Mouse (Mus musculus): Measurements from ENCODE around the gene 1110059G10Rik. TPM values are rescaled to one million over a fixed set of nuclear protein-coding genes. Genes with fewer than 3 reads are reported as not detected.

Gene 1110059G10Rik
- 32.1 and 33.9 TPM in 2 replicates for polyA plus RNA-seq (2015; fragmentation: Nextera tagmentation; extraction: Ambion mirVana)

DNA sequence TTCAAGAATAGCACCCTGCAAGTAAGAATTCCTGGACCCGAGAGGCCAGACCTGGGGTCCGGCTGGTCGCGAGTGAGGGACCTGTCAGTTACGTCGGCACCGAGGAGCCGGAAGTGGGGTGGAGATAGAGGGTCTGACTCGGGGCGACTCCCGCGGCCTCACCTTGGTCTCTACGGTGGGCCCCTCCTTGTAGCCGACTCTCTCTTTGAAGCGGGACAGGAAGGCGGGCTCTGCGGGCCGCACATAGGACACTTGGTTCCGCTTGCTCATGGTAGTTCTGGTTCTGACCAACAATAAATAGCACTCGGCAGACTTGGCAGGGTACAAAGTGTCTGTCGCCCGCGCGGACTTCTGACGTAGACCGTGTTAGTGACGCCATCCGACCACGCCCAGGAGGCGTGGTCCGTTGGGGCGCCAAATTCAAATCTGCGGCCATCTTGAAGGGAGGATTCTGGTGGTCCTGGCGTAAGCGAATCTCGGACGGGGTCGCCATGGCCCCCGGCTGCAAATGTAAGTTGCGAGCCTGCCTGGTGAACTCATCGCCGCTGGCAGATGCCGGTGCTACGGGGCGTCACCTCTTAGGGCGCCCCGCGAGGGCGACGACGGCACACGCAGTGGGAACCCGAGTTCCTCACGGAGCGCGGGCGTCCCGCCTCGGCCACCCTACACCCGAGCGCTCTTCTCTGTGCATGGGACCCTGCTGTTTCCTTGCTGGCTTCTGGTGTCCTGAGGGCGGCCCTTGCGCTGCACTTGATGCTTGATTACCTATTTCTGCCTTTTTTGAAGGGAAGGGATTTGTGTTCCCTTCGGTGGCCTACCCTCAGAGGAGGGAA lies at the start of gene 1110059G10Rik, which contains the start of gene Kif15:
Gene 1110059G10Rik, minus strand, starts transcription at position 358 of the 833 bp plus-strand sequence.
Gene Kif15, plus strand, starts transcription at position 404 of the 833 bp plus-strand sequence.
- peak within 1 kb of the TSS; percentile 79 for H3K4me3 ChIP-seq
- no peaks in the 10 kb centered on the region for H3K9me3 ChIP-seq
- peaks cover 15% of the 10 kb centered on the region for H3K4me1 ChIP-seq (replicated peaks)
- H3K36me3 ChIP-seq = peaks cover 14% of the 10 kb centered on the region
- H3K27me3 ChIP-seq = no peaks in the 10 kb centered on the region
- peak within 1 kb of the TSS; percentile 78 for H3K27ac ChIP-seq (replicated peaks)
- WGBS = under 1% methylated on average over 64 of the region's 64 CpGs
- peak within 1 kb of the TSS; percentile 84 for H3K9ac ChIP-seq
- peak within 1 kb of the TSS; percentile 88 for H3K4me2 ChIP-seq
- peak; percentile 97 for ATAC-seq (ENCODE audit: low read depth)

DNA sequence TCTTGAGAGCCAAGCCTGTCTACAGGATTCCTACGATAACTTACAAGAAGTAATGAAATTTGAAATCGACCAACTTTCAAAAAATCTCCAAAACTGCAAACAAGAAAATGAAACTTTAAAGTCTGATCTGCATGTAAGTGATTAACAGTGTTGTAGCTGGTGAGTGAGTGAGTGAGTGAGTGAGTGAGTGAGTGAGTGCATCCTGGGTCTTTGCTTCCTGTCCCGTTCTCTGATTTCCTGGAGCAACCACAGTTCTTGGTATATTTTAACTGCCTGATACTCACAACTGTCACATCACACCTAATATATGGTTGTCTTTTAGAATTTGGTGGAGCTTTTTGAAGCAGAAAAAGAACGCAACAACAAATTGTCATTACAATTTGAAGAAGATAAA lies 48.4 kb upstream of the 1110059G10Rik start:
- Histone ChIP-seq H3K4me1 (replicated peaks) (no peaks in the 10 kb centered on the region), H3K4me3 (no peak overlapping the region)

DNA sequence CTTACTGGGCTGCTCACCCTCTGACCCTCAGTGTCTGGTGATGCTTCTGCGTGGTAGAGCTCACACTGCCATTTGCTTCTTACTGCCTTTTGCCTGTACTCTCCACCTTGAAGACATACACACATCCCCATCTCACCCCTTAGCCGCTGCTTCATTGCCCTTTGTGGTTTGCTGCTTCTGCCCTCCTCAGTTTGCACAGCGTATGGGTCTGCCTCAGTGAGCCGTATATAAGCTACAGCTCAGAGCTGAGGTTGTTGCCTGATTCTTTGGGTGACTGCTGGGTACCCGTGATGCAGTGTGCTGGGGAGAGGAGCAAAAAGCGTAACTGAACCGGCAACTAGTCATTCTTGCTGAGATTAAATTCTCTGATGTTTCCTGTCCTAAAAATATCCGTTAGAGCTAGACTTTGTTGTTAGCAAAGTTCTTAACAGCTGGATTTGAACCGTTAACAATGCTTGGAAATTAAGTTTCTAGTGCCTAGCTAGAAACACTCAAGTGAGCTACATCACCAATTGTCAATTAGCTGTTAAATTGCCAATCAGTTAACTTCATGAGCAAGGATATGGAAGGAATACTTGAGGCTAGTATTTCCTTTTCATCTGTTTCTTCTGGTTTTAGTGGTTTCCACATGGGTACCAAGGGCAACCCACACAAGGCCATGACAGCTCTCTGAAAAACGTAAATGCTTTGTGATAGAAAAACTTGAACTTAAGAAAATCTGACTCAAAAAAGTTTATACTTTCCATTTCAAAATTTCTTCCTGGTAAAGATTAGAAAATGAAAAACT lies 47.8 kb upstream of the 1110059G10Rik start:
- H3K4me2 ChIP-seq = no peak overlapping the region
- H3K9ac ChIP-seq = no peak overlapping the region
- H3K27me3 ChIP-seq = no peaks in the 10 kb centered on the region
- no peak for ATAC-seq (ENCODE audit: low read depth)
- peaks cover 21% of the 10 kb centered on the region for H3K36me3 ChIP-seq
- H3K9me3 ChIP-seq = no peaks in the 10 kb centered on the region
- H3K4me1 ChIP-seq (replicated peaks) = no peaks in the 10 kb centered on the region
- no peak overlapping the region for H3K4me3 ChIP-seq
- H3K27ac ChIP-seq (replicated peaks) = no peak overlapping the region
- 90% methylated on average over 10 of the region's 10 CpGs for WGBS

More for the DNA sequence above, 48.4 kb upstream of the 1110059G10Rik start:
- no peak overlapping the region for H3K27ac ChIP-seq (replicated peaks)
- peaks cover 25% of the 10 kb centered on the region for H3K36me3 ChIP-seq
- H3K9me3 ChIP-seq = no peaks in the 10 kb centered on the region
- no peak overlapping the region for H3K4me2 ChIP-seq
- H3K9ac ChIP-seq = no peak overlapping the region
- 93% methylated on average over 4 of the region's 4 CpGs for WGBS
- no peaks in the 10 kb centered on the region for H3K27me3 ChIP-seq
- no peak for ATAC-seq (ENCODE audit: low read depth)

DNA sequence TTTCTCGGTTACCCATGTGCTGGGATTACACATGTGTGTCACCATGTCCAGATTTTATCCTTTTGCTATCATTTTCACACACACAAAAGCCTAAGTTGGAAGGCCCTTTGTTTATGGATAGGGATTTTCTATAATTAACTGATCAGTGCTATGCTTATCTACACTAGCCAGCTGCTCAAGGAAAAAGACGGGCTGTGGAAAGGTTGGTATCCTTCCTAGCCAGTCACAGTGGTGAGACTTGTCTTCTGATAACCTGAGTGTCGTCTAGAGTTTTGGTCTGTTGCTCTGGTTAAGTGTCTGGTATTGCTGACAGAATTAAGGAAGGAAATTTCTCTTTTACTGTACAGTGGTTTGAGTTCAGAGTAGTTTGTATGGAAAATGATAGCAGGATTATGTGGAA lies 21.9 kb downstream of the 1110059G10Rik start:
- WGBS = 92% methylated on average over 3 of the region's 3 CpGs
- H3K9me3 ChIP-seq = 0 out of 2 replicates have a peak, but pooled peaks cover 4% of the 10 kb centered on the region
- H3K4me2 ChIP-seq = no peak overlapping the region
- no peak for ATAC-seq (ENCODE audit: low read depth)
- H3K4me1 ChIP-seq (replicated peaks) = peaks cover under 1% of the 10 kb centered on the region
- H3K4me3 ChIP-seq = no peak overlapping the region
- no peaks in the 10 kb centered on the region for H3K27me3 ChIP-seq
- H3K27ac ChIP-seq (replicated peaks) = no peak overlapping the region
- peaks cover 86% of the 10 kb centered on the region for H3K36me3 ChIP-seq
- no peak overlapping the region for H3K9ac ChIP-seq

DNA sequence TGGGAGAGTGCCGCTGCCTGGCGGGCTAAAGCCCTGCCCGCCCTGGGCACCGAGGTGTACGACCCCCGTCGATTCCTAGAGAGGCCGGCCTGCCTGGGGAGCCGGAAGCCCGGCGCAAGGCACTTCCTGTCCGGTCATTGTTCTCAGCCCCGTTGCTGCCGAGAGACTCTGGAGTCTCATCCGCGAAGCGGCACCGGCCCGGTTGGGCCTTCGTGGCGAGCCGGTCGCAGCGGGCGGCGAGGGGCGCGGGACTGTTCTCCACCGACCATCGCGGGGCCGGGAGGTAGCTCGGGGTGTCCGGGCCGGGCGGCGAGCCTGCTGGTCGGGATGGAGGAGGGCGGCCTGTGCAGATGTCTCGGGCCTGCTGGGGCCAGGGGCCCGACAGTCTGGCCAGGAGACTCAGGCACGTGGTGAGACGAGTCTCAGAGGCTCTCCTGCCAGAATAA lies 27.8 kb downstream of the 1110059G10Rik start, which contains the start of gene Zfp105:
Gene Zfp105, plus strand, starts transcription at position 137 of the 446 bp plus-strand sequence.
- H3K9ac ChIP-seq = peak within 1 kb of the TSS; percentile 98
- peak within 1 kb of the TSS; percentile 85 for H3K4me3 ChIP-seq
- peaks cover 6% of the 10 kb centered on the region for H3K4me1 ChIP-seq (replicated peaks)
- under 1% methylated on average over 43 of the region's 43 CpGs for WGBS
- H3K4me2 ChIP-seq = peak within 1 kb of the TSS; percentile 65
- H3K9me3 ChIP-seq = no peaks in the 10 kb centered on the region
- H3K27ac ChIP-seq (replicated peaks) = peak within 1 kb of the TSS; percentile 92
- peaks cover 23% of the 10 kb centered on the region for H3K27me3 ChIP-seq
- peak; percentile 98 for ATAC-seq (ENCODE audit: low read depth)
- peaks cover 32% of the 10 kb centered on the region for H3K36me3 ChIP-seq

DNA sequence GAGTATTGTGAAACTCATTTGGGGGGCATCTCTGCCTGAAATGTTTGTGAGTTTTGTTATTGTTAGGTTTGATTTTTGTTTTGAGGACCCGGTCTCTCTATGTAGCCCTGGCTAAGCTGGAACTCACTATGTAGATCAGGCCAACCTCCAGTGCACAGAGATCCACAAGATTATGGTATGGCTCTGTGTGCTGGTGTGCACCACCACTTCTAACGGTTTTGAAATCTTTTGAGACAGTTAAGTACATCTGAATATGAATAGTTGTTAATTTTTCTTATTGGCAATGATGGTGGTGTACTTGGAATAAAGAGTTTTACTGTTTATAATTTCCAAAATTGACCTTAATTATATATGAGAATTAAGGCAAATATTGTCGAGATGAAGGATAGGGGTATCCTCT lies 28.4 kb downstream of the 1110059G10Rik start:
- Histone ChIP-seq H3K4me2 (peak overlapping the region; percentile 65), H3K27ac (replicated peaks) (no peak overlapping the region; the same call in 1 of the 2 replicates), H3K4me1 (replicated peaks) (peaks cover 6% of the 10 kb centered on the region), H3K9me3 (no peaks in the 10 kb centered on the region), H3K4me3 (peak overlapping the region; percentile 85), H3K36me3 (peaks cover 27% of the 10 kb centered on the region), H3K27me3 (peaks cover 24% of the 10 kb centered on the region), H3K9ac (peak overlapping the region; percentile 98)
- ATAC-seq (ENCODE audit: low read depth) = peak; percentile 74
- 23% methylated on average over 3 of the region's 3 CpGs for WGBS

DNA sequence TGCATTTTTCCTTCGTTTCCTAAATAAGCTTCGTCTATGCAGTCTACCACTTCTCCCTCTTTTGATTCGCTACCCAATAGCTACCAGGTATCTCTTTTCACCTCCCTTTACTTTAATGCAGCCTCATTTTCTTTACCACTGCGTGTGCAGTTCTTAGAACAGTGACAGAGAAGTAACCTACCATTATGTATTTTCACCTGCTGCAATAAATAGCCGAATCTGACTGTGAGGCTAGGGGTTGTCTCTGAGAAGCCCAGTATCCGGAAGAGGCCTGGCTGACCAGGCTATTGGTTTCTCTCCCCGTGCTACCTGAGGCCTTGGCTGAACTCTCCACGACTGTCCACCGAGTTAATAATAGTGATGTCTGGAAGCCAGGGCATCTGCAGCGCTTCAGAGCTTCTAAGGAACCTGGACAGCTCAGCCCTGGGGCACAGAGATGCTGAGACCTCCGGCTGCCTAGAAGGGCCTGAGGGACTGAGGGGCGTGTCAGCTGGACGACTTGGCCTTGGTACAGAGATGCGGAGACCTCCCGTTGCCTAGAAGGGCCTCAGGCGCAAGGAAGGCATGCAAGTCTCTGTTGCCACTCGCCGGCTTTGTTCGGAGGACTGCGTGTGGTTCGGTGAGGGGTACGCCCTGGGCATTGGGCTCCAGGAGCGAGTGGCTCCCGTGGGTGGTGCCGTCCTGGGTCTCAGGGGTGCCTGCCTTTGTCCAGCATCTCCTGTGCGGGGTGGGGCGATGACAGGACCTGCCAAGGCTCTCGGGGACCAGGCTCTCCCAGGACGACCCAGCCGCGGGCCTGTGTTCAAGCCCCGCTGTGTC lies 47.9 kb downstream of the 1110059G10Rik start:
- Histone ChIP-seq H3K27me3 (no peaks in the 10 kb centered on the region), H3K9me3 (peaks cover 5% of the 10 kb centered on the region; the same call in 1 of the 2 replicates), H3K4me2 (peak overlapping the region; percentile 63), H3K4me3 (peak overlapping the region; percentile 53), H3K4me1 (replicated peaks) (peaks cover 10% of the 10 kb centered on the region), H3K9ac (peak overlapping the region; percentile 80), H3K27ac (replicated peaks) (peak overlapping the region; percentile 23; the same call in 1 of the 2 replicates), H3K36me3 (peaks cover 23% of the 10 kb centered on the region)
- WGBS = 12% methylated on average over 32 of the region's 32 CpGs
- peak; percentile 99 for ATAC-seq (ENCODE audit: low read depth)

DNA sequence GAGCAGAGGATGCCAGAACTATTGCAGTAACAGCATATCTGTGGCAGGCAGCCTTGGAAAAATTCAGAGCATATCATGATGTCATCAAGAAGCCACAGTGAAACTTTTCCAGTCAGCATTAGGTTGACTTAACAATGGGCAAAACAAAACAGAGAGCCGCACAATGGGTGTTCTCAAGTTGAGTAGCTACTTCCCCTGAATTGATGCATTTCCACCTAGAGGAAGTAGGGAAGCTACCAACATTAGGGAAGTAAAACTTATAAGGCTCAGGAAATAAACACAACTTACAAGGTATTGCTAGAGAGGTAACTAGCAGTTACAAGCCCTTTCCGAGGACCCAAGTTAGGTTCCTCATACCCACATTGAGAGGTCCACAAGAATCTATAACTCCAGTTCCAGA lies 49.8 kb downstream of the 1110059G10Rik start:
- peaks cover 24% of the 10 kb centered on the region for H3K36me3 ChIP-seq
- ATAC-seq (ENCODE audit: low read depth) = no peak
- no peak overlapping the region for H3K4me3 ChIP-seq
- no peak overlapping the region for H3K27ac ChIP-seq (replicated peaks)
- H3K4me2 ChIP-seq = no peak overlapping the region
- H3K27me3 ChIP-seq = no peaks in the 10 kb centered on the region
- WGBS = 94% methylated on average over 2 of the region's 2 CpGs
- H3K9me3 ChIP-seq = 0 out of 2 replicates have a peak, but pooled peaks cover under 1% of the 10 kb centered on the region
- no peak overlapping the region for H3K9ac ChIP-seq
- peaks cover 10% of the 10 kb centered on the region for H3K4me1 ChIP-seq (replicated peaks)

Other genes starting within 250 kb of the 1110059G10Rik start
- not detected in 2 replicates for gene Topaz1, start 203.7 kb downstream of the 1110059G10Rik start, polyA plus RNA-seq (2015; fragmentation: Nextera tagmentation; extraction: Ambion mirVana)
- gene Tcaim, start 145.5 kb downstream of the 1110059G10Rik start, polyA plus RNA-seq (2015; fragmentation: Nextera tagmentation; extraction: Ambion mirVana) = 9.5 and 10.0 TPM in 2 replicates
- gene Gm35549, start 107.0 kb downstream of the 1110059G10Rik start, polyA plus RNA-seq (2015; fragmentation: Nextera tagmentation; extraction: Ambion mirVana) = not detected in 2 replicates
- gene Zfp445, start 85.0 kb downstream of the 1110059G10Rik start, polyA plus RNA-seq (2015; fragmentation: Nextera tagmentation; extraction: Ambion mirVana) = 82.6 and 102 TPM in 2 replicates
- gene Zkscan7, start 65.3 kb downstream of the 1110059G10Rik start, polyA plus RNA-seq (2015; fragmentation: Nextera tagmentation; extraction: Ambion mirVana) = 3.9 and 4.8 TPM in 2 replicates
- 22.5 and 24.1 TPM in 2 replicates for gene Zfp105, start 27.9 kb downstream of the 1110059G10Rik start, polyA plus RNA-seq (2015; fragmentation: Nextera tagmentation; extraction: Ambion mirVana)
- gene Kif15, start within 50 bp of the 1110059G10Rik start, polyA plus RNA-seq (2015; fragmentation: Nextera tagmentation; extraction: Ambion mirVana) = 11.4 and 15.9 TPM in 2 replicates
- gene Tmem42, start 70.3 kb upstream of the 1110059G10Rik start, polyA plus RNA-seq (2015; fragmentation: Nextera tagmentation; extraction: Ambion mirVana) = 22.9 and 27.7 TPM in 2 replicates
- gene Tgm4, start 83.7 kb upstream of the 1110059G10Rik start, polyA plus RNA-seq (2015; fragmentation: Nextera tagmentation; extraction: Ambion mirVana) = 0.49 and 0.72 TPM in 2 replicates
- 74.5 and 78.1 TPM in 2 replicates for gene Zdhhc3, start 162.2 kb upstream of the 1110059G10Rik start, polyA plus RNA-seq (2015; fragmentation: Nextera tagmentation; extraction: Ambion mirVana)
- 69.4 and 81.3 TPM in 2 replicates for gene Exosc7, start 162.2 kb upstream of the 1110059G10Rik start, polyA plus RNA-seq (2015; fragmentation: Nextera tagmentation; extraction: Ambion mirVana)
- gene Clec3b, start 199.9 kb upstream of the 1110059G10Rik start, polyA plus RNA-seq (2015; fragmentation: Nextera tagmentation; extraction: Ambion mirVana) = 0.51 and 0.99 TPM in 2 replicates